27 mouse cellular contexts compared by ENCODE assay signal in the genomic region with DNA sequence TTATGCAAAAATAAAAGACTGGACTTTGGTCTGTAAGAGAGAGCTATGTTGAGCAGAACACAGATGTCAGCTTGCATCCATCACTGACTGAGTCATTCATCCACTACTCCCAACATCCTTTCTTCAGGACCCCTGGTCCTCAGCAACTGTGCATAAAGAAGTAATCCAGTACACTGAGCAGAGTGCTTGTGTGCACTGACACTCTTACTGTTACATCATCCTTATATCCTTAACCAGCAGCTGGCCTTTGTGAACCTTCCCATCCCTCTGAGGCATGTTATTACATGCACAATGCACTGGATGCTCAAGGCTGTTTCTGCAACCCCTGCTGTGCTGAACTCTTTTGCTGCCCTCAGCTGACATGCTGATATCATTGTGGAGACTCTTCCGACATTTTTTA.
DNase-seq lines count a peak whose midpoint lies in the region; ATAC-seq and TF ChIP-seq lines count a peak whose summit lies in the region.
"Had no signal": no experiment of that assay in that cellular context is flagged by ENCODE, and none has a peak within 500 bp of the region (broad histone marks: within the 10 kb centered on the region; RNA-seq: fewer than 3 reads in every experiment).

No protein-coding gene starts in this region.

- no peak overlapping the region for H3K9ac ChIP-seq in hindbrain, embryonic 12.5 days
- H3K9ac ChIP-seq in hindbrain, embryonic 16.5 days (ENCODE audit: low read depth, low read length), result no peak overlapping the region
- no peak overlapping the region for H3K9ac ChIP-seq in neural tube, embryonic 12.5 days
- H3K9ac ChIP-seq in neural tube, embryonic 15.5 days (replicated peaks), result no peak overlapping the region
- no peak overlapping the region for H3K9ac ChIP-seq in neural tube, embryonic 14.5 days (replicated peaks; ENCODE audit: low read depth, low read length)
- H3K9ac ChIP-seq: embryonic facial prominence, embryonic 13.5 days; forebrain, embryonic 13.5 days; liver, embryonic 14.5 days had no signal

- no peaks in the 10 kb centered on the region for H3K9me3 ChIP-seq in hindbrain, embryonic 12.5 days (replicated peaks)
- no peaks in the 10 kb centered on the region for H3K9me3 ChIP-seq in hindbrain, embryonic 16.5 days (ENCODE audit: control insufficient read depth, low read length)
- no peaks in the 10 kb centered on the region for H3K9me3 ChIP-seq in neural tube, embryonic 12.5 days
- H3K9me3 ChIP-seq in neural tube, embryonic 15.5 days (replicated peaks), result no peaks in the 10 kb centered on the region
- no peaks in the 10 kb centered on the region for H3K9me3 ChIP-seq in neural tube, embryonic 14.5 days (ENCODE audit: control insufficient read depth, low read length)
- H3K9me3 ChIP-seq: embryonic facial prominence, embryonic 13.5 days; forebrain, embryonic 13.5 days; hindbrain, embryonic 10.5 days had no signal

- TF ChIP-seq CTCF in kidney, adult 2 months (conservative IDR thresholded peaks at IDR 0.05; ENCODE audit: insufficient read depth, insufficient read length, low read depth, low read length), result no peak

- no peak for TF ChIP-seq POLR2A in kidney, adult 2 months (IDR thresholded peaks at IDR 0.05; ENCODE audit: low read depth, low read length)

- H3K4me1 ChIP-seq in hindbrain, embryonic 12.5 days, result no peaks in the 10 kb centered on the region
- H3K4me1 ChIP-seq in hindbrain, embryonic 16.5 days (ENCODE audit: control insufficient read depth, insufficient read depth, low read depth, low read length), result no peaks in the 10 kb centered on the region
- H3K4me1 ChIP-seq in neural tube, embryonic 12.5 days, result no peaks in the 10 kb centered on the region
- H3K4me1 ChIP-seq in neural tube, embryonic 15.5 days, result peaks cover 6% of the 10 kb centered on the region; the same call in 1 of the 2 replicates
- H3K4me1 ChIP-seq in neural tube, embryonic 14.5 days (ENCODE audit: control insufficient read depth, insufficient read depth, low read length), result no peaks in the 10 kb centered on the region
- no peaks in the 10 kb centered on the region for H3K4me1 ChIP-seq in kidney, adult 2 months (ENCODE audit: control insufficient read depth, insufficient read depth, low read length)
- H3K4me1 ChIP-seq: embryonic facial prominence, embryonic 13.5 days; forebrain, embryonic 13.5 days; hindbrain, embryonic 10.5 days had no signal

- H3K36me3 ChIP-seq in hindbrain, embryonic 12.5 days, result no peaks in the 10 kb centered on the region
- H3K36me3 ChIP-seq in hindbrain, embryonic 16.5 days (ENCODE audit: control insufficient read depth, insufficient read depth, low read length), result no peaks in the 10 kb centered on the region
- no peaks in the 10 kb centered on the region for H3K36me3 ChIP-seq in neural tube, embryonic 12.5 days
- no peaks in the 10 kb centered on the region for H3K36me3 ChIP-seq in neural tube, embryonic 15.5 days
- no peaks in the 10 kb centered on the region for H3K36me3 ChIP-seq in neural tube, embryonic 14.5 days (ENCODE audit: control insufficient read depth, insufficient read depth, low read length)
- no peaks in the 10 kb centered on the region for H3K36me3 ChIP-seq in kidney, adult 2 months (ENCODE audit: control insufficient read depth, insufficient read depth, low read length)
- H3K36me3 ChIP-seq: embryonic facial prominence, embryonic 13.5 days; hindbrain, embryonic 10.5 days had no signal

- ATAC-seq in hindbrain, embryonic 12.5 days (ENCODE audit: low FRiP score), result 0 out of 2 replicates have a peak, but pooled peaks have one; percentile 38
- no peak for ATAC-seq in hindbrain, embryonic 16.5 days
- ATAC-seq in neural tube, embryonic 12.5 days (ENCODE audit: low FRiP score, low read depth), result peak; percentile 61
- no peak for ATAC-seq in neural tube, embryonic 15.5 days (ENCODE audit: low FRiP score)
- ATAC-seq in neural tube, embryonic 14.5 days (ENCODE audit: low read depth), result peak; percentile 54; the same call in 1 of the 2 replicates
- ATAC-seq: forebrain, embryonic 13.5 days; intestine, postnatal 0 days had no signal

- no peak overlapping the region for H3K4me2 ChIP-seq in hindbrain, embryonic 12.5 days (replicated peaks)
- no peak overlapping the region for H3K4me2 ChIP-seq in hindbrain, embryonic 16.5 days (ENCODE audit: low read length)
- H3K4me2 ChIP-seq in neural tube, embryonic 12.5 days (replicated peaks), result no peak overlapping the region
- H3K4me2 ChIP-seq in neural tube, embryonic 15.5 days, result no peak overlapping the region
- no peak overlapping the region for H3K4me2 ChIP-seq in neural tube, embryonic 14.5 days (ENCODE audit: low read depth, low read length)
- H3K4me2 ChIP-seq: embryonic facial prominence, embryonic 13.5 days; forebrain, embryonic 13.5 days had no signal

- DNase-seq in kidney, adult 2 months, result no peak
- DNase-seq: adrenal gland, adult 2 months; adrenal gland, postnatal 36 days; B cell, adult 2 months; cerebellum, adult 2 months; cerebellum, postnatal 25 days; gastrocnemius, postnatal 14 days; heart, postnatal 14 days; kidney, postnatal 14 days; layer of hippocampus, adult 9-11 months; liver; lung, adult 2 months; lung, postnatal 10 days; thymus, adult 2 months; thymus, postnatal 36 days had no signal

- WGBS in hindbrain, embryonic 12.5 days, result 58% methylated on average over 1 of the region's 1 CpGs
- WGBS in hindbrain, embryonic 16.5 days, result 40% methylated on average over 1 of the region's 1 CpGs
- WGBS in neural tube, embryonic 12.5 days, result 59% methylated on average over 1 of the region's 1 CpGs
- whole genome bisulfite sequencing in neural tube, embryonic 15.5 days, result 59% methylated on average over 1 of the region's 1 CpGs
- 48% methylated on average over 1 of the region's 1 CpGs for WGBS in neural tube, embryonic 14.5 days
- WGBS in kidney, adult 2 months, result 91% methylated on average over 1 of the region's 1 CpGs

- no peak overlapping the region for H3K4me3 ChIP-seq in hindbrain, embryonic 12.5 days
- no peak overlapping the region for H3K4me3 ChIP-seq in hindbrain, embryonic 16.5 days (ENCODE audit: low read length)
- no peak overlapping the region for H3K4me3 ChIP-seq in neural tube, embryonic 12.5 days
- no peak overlapping the region for H3K4me3 ChIP-seq in neural tube, embryonic 15.5 days (replicated peaks)
- H3K4me3 ChIP-seq in neural tube, embryonic 14.5 days (ENCODE audit: low read depth, low read length), result no peak overlapping the region
- H3K4me3 ChIP-seq in kidney, adult 2 months (ENCODE audit: insufficient read depth, low read depth, low read length), result no peak overlapping the region
- H3K4me3 ChIP-seq: embryonic facial prominence, embryonic 13.5 days; erythroblast, embryonic 14.5 days; forebrain, embryonic 13.5 days; hindbrain, embryonic 10.5 days had no signal

- no peaks in the 10 kb centered on the region for H3K27me3 ChIP-seq in hindbrain, embryonic 12.5 days
- H3K27me3 ChIP-seq in hindbrain, embryonic 16.5 days (replicated peaks; ENCODE audit: control insufficient read depth, insufficient read depth, low read length), result no peaks in the 10 kb centered on the region
- no peaks in the 10 kb centered on the region for H3K27me3 ChIP-seq in neural tube, embryonic 12.5 days (replicated peaks)
- no peaks in the 10 kb centered on the region for H3K27me3 ChIP-seq in neural tube, embryonic 15.5 days (replicated peaks)
- no peaks in the 10 kb centered on the region for H3K27me3 ChIP-seq in neural tube, embryonic 14.5 days (ENCODE audit: control insufficient read depth, insufficient read depth, low read length)
- no peaks in the 10 kb centered on the region for H3K27me3 ChIP-seq in kidney, adult 2 months (replicated peaks; ENCODE audit: control insufficient read depth, insufficient read depth, low read length)
- H3K27me3 ChIP-seq: embryonic facial prominence, embryonic 13.5 days; forebrain, embryonic 13.5 days had no signal

- H3K27ac ChIP-seq in hindbrain, embryonic 12.5 days, result no peak overlapping the region
- no peak overlapping the region for H3K27ac ChIP-seq in hindbrain, embryonic 16.5 days (ENCODE audit: low read depth, low read length)
- H3K27ac ChIP-seq in neural tube, embryonic 12.5 days, result no peak overlapping the region
- H3K27ac ChIP-seq in neural tube, embryonic 15.5 days (replicated peaks), result no peak overlapping the region
- no peak overlapping the region for H3K27ac ChIP-seq in neural tube, embryonic 14.5 days (ENCODE audit: low read depth, low read length)
- H3K27ac ChIP-seq in kidney, adult 2 months (ENCODE audit: insufficient read depth, low read depth, low read length), result no peak overlapping the region
- H3K27ac ChIP-seq: embryonic facial prominence, embryonic 13.5 days; forebrain, embryonic 13.5 days; hindbrain, embryonic 10.5 days; liver, embryonic 14.5 days; macrophage had no signal

Comparison
In these comparisons a context has a peak if more than half of its experiments do, and no peak if none do; other contexts are left out.
1. ATAC-seq: peak in hindbrain, embryonic 12.5 days (single experiment), neural tube, embryonic 12.5 days (single experiment) and neural tube, embryonic 14.5 days (single experiment); none in hindbrain, embryonic 16.5 days (single experiment) and neural tube, embryonic 15.5 days (single experiment).